Mouse (Mus musculus) liver, adult 2 months (tissue): ENCODE data around the gene Camk2g.

Experiments used
- CTCF ChIP-seq: fragments of 200-500 bp; IDR thresholded peaks from 2 replicates; pipeline ENCODE4 v1.5.1; 2011; ENCODE audit warnings: low read depth, low read length, control low read depth
- POLR2A ChIP-seq: fragments of 200-500 bp; IDR thresholded peaks from 2 replicates; pipeline ENCODE4 v1.6.1; 2011; ENCODE audit warnings: low read length, control low read depth; ENCODE audit not compliant: insufficient read depth; ENCODE audit errors: extremely low read depth

- TF ChIP-seq CTCF (no peak), POLR2A (no peak)
Observed at GRCm38 (mm10) chr14:20827491-20827890, 33.6 kb upstream of the Camk2g start.
